Mouse (Mus musculus): ENCODE measurements at regions not wholly inside any gene's neighbourhood (a gene's known extent, or its start where the extent isn't known, plus 50 kb on each side); places are given as distances from the start of the nearest gene placed in this dataset.

DNA sequence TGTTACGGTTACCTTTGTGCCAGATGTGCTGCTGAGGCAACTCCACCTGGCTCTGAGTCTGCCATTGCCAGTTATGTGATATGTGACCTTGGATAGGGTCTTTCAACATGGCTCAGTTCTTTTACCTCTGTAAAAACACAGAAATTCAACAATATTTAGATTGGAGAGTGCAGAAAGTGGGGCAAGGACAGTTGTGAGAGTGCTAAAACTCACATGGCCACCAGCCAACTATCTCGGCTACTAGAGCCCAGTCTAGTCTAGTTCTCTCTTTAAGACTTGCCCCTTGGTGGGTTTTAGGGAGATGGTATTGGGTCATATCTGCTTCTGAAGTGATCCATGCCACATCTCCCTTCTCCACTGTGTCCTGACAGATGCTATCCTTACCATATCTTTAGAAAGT is 233.0 kb downstream of the Phf14 start:
- no peak for DNase-seq (ENCODE audit: low spot score)

DNA sequence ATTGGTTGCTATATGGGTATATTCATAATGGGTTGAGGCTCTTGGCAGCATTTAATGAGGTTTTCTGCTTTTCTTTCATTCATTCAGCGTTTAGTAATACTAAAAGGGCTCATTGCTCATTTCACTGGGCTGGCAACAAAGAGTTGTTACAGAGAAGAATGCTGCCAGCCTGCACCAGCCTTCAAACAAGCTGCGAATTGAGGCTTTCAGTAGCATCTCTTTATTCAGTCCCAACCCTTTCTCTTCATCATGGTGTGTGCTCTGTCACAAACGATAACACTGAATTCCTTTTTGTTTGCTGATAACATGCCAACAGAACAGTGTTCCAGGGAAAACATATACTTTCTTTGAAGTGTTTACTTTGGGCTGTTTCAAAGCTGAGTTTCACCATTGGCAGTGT is 237.6 kb downstream of the Phf14 start:
- DNase-seq (ENCODE audit: low spot score), result no peak

DNA sequence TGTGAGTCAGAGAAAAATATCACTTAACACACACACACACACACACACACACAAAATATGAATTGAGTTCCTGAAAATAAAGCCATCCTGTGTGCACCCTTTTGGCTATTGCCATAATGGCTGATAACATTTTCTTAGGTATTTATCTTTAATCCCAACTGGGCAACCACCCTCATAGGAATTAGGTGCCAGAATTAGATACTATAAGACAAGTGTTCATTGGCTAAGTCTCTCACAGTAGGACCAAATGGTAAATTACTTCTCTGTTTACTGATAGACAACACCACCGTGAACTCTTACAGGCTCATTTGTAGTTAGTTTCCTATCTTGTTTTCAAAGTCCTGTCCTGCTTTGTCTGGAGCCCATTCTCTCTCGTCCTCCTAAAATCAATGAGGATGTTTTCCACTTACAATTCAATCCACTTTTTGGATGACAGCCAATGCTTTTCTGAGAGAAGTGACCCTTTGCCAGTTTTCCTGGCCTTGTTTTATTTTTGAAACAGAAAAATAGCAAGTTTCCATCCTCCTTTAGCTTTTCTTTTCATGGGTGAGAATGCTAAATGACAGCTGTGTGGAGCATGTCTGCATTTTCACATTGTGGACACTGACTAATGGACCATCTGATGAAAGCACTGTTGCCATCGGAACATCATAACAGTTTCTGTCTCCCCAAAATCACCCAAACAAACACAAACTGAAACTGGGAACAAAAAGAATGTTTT is 243.2 kb downstream of the Phf14 start:
- DNase-seq (ENCODE audit: low spot score), result no peak

DNA sequence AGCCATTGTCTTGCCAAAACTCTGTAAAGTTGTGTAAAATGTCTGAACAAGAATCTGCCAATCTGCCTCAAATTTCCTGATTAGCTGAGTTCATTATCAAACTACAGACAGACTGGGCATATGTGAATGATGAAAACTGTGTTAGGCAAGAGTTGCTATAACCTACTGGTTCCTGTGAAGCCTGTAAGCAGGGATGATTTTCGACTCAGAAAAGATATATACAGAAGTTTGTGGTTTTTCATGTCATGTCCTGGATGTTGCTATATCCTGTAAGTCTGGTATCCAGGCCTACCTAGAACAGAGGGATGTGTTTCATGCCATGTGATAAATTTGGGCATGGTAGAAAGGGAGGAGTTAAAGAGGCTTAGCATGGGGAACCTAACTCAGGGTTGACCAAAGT is 256.4 kb downstream of the Phf14 start:
- no peak for DNase-seq (ENCODE audit: low spot score)

DNA sequence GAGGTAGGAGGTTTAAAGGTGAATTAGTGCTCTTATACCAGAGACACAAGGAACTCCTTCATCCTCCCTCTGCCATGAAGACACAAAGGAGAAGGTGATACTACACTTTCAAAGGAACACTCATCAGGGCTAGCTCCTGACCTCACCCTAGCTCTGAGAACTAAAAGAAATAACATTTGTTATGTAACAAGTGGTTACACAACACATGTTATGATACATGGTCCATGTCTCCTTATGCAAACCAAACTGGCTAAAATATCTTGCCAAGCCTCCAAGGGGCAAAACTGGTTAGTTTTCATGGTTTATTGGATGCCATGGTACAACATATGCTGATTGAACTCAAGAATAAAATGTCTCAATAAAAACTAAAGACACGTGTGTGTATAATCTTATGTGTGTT is 260.9 kb downstream of the Phf14 start:
- DNase-seq (ENCODE audit: low spot score), result no peak

DNA sequence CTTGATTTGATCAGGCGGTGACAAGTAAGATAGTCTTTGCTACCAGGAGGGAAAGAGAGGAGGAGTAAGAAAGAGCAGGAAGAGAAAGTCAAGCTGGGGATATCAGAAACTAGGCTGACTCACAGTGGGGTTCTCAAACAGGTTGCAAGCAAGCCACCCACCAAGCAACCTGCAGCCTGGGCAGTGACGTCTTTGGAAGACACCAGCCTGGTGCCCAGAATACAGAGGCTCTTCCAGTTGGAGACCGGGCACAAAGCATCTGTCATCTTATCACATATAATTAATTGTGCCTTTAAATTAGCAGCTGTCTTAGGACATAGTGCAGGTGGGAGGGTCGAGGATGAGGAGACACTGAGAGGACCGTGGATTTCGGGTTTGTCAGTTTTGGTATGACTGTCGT is 261.8 kb downstream of the Phf14 start:
- no peak for DNase-seq (ENCODE audit: low spot score)

DNA sequence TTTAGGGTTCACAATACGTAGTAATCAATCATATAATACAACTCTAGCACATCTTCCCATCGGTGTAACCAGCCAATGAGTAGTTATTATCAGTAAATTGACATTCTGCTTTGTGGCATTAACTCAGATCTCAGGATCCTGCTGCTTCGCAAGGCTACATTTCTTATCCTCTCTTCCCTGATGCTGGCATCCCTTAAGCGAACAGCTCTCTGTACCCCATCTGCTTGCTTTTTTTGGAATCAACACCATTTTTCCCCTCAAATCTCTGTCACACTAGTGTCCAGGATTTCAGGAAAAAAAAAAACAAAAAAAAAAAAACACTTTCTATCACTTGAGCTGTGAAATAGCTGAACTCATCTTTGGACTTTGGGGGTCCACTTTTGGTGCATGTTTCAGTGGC is 263.1 kb downstream of the Phf14 start:
- no peak for DNase-seq (ENCODE audit: low spot score)

DNA sequence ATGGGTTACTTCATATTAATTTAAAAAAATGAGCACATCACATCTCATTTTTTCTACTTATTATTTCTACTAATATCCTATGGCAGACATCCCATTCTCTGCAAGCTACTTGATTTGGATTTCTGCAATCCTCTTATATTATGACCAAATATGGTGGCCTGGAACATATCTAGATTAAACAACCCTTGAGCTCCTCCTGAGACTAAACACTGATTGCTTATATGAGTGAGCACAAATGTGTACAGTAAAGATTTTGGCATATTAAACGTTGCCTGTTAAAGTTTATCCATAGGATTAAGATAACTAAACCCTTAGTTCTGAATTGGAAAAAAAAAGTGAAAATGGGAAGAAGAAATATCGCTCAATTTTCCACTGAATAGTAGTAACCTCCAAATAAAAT is 263.6 kb downstream of the Phf14 start:
- no peak for DNase-seq (ENCODE audit: low spot score)

DNA sequence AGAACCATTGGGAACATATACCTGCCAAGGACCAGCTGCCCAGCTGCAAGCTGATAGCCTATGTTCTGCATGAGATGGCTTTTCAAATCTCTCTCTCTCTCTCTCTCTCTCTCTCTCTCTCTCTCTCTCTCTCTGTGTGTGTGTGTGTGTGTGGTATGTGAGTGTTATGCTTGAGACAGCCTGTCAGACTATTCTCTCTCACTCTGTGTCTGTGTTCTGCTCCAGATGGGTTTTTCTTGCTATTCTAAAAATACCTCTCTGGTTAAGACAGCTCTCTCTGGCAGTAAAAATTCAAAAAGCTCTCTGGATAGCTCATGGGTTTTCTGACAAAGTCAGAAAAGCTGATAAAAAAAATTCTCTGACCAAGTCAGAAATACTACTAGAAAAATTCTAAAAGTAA is 270.4 kb downstream of the Phf14 start:
- DNase-seq (ENCODE audit: low spot score), result peak; percentile 3

DNA sequence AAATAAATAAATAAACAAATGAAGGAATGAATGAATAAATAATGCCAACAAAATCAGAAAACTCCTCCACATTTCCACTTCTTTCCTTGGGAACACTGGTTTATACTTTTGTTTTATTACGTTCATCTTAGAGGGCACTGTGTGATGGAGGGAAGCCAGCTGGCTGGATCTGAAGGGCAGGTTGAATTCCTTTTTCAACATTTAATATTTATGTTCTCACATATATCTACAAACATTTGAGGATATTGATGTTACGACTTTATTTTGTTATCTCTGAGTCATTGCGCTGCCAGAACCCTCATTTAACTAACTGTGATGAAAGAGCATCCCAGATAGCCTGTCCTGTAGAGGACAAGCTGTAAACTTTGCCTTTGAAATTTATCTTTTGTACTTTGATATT is 273.3 kb downstream of the Phf14 start:
- no peak for DNase-seq (ENCODE audit: low spot score)

DNA sequence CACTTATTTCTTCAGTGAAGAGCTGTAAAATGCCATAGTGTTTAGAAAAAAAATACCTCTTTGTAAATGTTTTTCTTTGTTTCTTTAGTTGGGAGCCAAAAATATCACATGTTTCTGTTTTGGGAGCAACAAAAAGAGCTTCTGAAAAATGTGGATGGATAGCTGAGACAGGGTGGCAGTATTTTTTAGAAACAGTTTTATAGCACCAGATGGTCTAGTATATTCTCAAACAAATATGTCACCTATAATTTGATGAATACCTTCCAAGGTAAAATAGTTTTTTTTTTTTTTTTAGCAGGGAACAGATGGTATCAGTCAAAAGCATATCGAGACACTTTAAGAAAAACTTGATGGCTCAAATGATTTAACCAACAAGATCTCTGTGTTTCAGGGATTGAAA is 302.6 kb downstream of the Phf14 start:
- DNase-seq (ENCODE audit: low spot score), result no peak

DNA sequence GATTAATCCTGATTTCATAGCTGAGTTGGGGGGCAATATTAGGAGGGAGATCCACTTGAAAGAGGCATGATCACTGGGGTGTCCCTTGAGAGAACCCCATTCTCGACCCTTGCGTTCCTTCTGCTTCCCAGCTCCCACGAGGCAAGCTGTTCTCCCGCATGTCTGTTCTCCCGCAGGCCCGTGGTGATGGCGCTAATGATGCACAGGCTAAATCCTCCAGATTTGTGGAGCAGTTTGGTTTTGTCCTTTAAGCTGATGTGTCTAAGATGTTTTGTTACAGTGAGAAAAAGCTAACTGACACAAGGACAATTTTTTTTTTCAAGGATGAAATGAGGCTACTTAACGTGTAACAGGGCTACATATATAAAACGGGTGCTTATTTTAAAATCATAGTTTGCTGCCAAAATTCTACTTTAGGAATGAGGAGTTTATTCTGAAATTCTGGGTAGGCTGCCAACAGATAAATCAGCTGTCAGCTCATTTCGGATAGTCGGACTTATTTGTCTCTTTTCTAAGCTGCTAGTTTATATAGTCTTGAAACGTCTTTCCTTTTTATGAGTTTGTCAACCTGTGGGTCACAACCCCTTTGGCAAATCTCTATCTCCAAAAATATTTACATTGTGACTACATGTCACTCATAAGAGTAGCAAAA is 307.0 kb downstream of the Phf14 start:
- no peak for DNase-seq (ENCODE audit: low spot score)

DNA sequence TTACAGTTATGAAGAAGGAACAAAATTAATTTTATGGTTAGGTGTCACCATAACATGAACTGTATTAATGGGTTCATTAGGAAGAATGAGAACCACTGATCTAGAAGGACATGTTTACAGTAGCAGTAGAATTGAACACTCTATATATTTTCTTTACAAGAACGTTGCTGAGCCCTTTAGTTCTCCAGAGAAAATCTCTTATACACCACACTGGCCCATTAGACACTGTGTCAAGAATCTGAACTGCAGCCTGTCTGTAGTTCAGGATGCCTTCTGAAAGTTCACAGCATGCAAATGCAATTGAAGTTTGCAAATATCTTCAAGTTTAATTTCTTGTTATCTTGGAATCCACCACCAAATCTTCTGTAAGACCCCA is 307.6 kb downstream of the Phf14 start:
- no peak for DNase-seq (ENCODE audit: low spot score)

DNA sequence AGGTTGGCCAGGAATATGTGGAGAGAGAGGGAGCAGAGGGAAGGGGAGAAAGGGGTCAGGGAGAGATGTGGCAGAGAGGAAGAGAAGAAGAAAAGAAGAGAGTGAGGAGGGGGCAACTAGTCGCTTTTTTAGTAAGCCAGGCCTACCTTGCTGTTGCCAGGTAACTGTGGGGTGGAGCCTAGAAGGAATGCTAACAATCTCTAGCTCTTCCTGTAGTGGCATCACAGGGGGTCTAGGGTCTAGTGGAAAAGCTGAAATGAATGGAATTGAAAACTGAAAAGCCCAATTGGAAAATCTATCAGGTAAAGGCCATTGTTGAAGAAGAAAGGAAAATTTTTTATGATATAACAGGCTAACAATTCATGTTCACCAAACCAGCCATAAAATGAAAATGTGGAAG is 336.5 kb downstream of the Phf14 start:
- DNase-seq (ENCODE audit: low spot score), result no peak

DNA sequence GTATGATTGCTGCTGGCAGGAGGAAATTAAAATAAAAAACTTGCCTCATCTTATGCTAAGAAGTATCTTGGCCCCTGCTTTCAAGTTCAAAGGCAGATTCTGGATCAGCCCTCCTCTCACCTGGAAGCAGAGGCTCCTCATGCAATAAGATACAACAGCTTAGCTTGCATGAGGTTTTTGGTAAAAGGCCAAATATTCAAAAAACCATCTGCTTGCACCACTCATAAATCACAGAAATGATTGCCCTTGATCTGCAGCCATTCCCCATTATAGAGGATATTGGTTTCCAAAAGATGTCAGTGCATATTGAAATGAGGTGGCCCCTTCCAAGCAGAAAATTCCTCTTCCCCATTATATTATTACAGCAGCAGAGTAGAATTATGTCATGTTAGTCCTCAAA is 340.4 kb downstream of the Phf14 start:
- DNase-seq (ENCODE audit: low spot score), result no peak

DNA sequence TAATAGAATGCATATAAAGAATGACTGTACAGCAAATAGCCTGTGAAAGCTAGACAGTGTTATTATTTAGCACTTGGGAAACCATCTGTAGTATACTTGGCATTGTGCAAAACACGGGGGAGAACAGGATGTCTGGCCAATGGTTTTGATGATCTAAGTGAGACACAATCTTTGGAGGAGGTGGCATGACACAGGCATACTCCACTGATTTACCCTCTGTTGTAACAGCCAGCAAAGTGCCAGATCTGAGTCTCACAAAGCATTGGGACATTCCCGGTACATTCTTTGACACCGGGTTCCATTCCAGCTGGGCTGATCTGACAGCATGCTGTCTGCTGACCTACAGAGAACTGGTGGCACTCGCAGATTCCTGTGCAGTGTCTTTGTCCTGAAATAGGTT is 341.0 kb downstream of the Phf14 start:
- peak; percentile 43 for DNase-seq (ENCODE audit: low spot score)

DNA sequence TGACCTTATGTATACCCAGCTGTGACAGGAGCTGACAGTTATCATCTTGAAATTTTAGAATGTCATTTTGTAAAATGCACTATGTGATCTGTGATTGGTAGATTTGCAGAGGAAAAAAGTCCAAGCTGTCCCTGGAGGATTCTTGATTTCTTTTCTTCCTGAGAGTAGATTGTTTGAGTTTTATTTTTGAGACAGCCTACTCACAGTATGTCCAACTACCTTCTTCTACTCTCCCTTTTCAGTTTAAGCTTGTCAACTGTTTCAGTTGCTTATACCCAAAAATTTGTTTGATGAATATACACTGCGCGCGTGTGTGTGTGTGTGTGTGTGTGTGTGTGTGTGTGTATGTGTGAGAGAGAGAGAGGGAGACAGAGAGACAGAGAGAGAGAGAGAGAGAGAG is 346.9 kb downstream of the Phf14 start:
- DNase-seq (ENCODE audit: low spot score), result no peak

DNA sequence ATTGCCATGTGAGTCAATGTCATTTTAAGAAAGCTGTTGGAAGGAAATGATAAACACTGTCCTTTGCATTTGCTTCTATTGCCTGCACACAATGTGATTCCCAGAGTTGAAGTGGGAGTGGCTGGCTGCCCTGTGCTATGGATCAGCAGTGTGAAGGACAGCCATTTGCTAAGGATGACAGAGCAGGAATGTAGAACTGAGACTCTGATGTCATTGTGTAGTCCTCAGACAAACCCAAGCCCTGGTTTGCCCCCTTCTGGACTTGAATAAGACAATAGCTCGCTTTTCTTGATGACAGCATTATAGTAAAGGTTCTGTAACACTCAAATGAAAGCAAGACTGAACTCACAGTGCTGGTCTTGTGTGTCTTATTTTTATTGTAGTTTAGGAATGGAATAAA is 347.8 kb downstream of the Phf14 start:
- no peak for DNase-seq (ENCODE audit: low spot score)

DNA sequence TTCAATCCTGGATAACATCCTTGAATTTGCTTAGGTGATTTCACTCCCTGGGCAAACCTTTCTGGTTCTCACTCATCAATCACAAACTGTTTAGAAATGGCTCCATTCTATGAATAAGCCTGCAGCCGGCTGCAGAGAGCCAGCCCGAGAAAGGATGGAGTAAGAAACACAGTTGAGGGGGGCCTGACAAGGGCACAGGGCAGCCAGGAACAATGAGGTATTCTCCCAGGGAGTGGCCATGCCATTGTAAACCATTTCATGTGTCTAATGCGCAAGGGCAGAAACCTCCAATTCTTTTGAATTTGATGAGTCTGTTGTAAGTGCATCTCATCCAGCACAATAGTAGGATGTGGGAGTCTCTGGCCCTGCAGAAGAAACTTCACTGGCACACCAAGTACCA is 350.7 kb downstream of the Phf14 start:
- DNase-seq (ENCODE audit: low spot score), result no peak

DNA sequence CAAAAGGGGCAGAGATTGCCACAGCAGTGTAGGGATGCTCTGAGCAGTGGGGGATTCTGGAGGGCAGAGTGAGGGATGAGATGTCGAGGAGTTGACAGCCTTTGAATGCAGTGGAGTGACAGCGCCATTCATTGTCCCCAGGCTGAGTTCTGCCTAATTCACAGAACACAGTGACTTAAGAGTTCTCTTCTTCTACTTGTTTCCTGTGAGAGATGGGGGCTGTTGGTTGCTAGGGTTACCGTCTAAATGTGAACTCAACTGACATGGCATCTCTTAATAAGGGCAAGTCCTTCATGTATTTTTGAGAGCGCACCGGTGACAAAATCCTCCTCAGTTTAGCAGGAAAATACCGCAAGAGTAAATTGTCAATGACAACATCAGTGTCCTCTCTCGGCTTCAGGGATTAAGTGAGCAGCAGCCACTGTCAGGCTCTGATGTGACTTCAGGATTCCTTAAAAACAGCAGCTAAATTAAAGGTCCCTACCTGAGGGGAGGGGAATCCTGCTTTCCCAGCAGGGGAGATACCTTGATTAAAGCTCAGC is 351.4 kb downstream of the Phf14 start:
- no peak for DNase-seq (ENCODE audit: low spot score)

DNA sequence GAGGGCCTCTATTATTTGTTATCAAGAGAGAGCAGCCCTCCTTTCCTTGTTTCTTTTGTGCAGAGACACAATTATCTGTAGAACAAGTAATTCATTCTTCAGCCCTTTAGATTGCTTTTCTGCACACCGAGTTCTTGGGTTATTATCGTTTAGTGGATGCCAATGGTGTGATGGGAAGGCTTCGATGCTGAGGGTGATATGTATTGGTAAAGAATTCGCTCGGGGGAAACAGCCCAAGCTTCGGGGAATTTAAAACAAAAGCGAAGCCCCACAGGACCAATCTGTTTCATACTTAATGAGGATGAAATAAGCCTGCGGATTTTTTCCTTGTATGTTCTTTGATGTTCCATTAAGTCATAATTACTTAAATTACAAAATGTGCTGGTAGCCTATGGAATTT is 352.0 kb downstream of the Phf14 start:
- no peak for DNase-seq (ENCODE audit: low spot score)

DNA sequence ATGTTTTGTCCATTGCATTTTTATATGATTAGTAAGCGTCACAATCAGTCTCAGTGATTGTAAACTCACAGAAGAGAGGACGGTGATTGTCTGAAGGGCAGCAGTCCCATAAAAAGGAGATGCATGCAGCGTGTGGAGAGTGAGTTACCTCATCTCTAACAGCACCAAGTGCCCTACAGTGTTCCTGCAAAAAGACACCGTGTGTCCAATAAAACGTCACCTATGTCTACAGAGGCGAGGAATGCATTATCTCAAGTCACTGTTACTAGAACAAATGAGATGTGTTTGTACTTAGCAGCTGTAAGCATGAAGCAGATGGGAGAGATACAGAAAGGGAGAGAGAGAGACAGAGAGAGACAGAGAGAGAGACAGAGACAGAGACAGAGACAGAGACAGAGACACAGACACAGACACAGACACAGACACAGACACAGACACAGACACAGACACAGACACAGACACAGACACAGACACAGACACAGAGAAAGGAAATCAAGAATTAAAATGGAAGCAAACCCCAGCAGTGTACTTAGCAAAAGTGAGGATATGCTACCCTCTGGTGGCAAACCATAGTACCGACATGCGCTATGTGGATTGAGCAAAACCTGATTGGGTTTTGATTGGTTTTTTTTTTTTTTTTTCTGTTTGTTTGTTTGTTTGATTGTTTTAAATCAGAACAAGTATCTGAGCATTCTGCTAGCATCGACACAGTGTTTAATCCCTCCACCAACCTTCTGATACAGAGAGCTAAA is 352.9 kb downstream of the Phf14 start:
- peak; percentile 50 for DNase-seq (ENCODE audit: low spot score)
